Mouse (Mus musculus) liver, adult 2 months (tissue): Measurements from ENCODE around the gene Prr23a2.

ENCODE experiments used
- CTCF ChIP-seq: fragments of 200-500 bp; IDR thresholded peaks from 2 replicates; pipeline ENCODE4 v1.5.1; 2011; ENCODE audit warnings: low read depth, low read length, control low read depth
- POLR2A ChIP-seq: fragments of 200-500 bp; IDR thresholded peaks from 2 replicates; pipeline ENCODE4 v1.6.1; 2011; ENCODE audit warnings: low read length, control low read depth; ENCODE audit not compliant: insufficient read depth; ENCODE audit errors: extremely low read depth

DNA sequence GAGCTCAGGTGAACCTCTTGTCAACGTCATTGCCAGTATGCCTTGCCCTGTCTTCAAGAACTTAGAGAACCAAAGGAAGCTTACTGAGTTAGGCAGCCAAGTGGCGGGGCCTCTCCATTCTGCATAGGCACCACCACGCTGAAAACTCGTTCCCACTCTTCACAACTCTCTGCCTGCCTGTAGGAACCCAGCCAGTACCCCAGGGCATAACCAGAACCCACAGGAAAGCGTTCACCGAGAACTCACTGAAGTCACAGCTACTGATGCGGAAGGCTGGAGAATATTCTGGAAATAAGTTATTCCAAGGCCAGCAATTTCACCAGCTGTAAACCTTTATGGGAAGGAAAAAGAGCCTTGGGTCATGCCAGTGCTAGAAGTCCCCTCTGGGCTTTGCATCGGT lies 48.7 kb upstream of the Prr23a2 start:
- TF ChIP-seq CTCF (no peak), POLR2A (no peak)
